Mouse (Mus musculus) embryonic fibroblast, embryonic 13.5 days (primary cell): ENCODE measurements around the gene Pdlim7. TPM values are rescaled to one million over a fixed set of nuclear protein-coding genes. Genes with fewer than 3 reads are reported as not detected.

Source experiments
- H3K27ac ChIP-seq: 2 replicates; pipeline ENCODE4 v1.5.1; 2012; ENCODE audit warnings: low read length, control low read depth, inconsistent platforms; ENCODE audit not compliant: insufficient read depth
- H3K4me1 ChIP-seq: 2 replicates; pipeline ENCODE4 v1.6.1; 2011; ENCODE audit warnings: low read length; ENCODE audit not compliant: control insufficient read depth, insufficient read depth
- H3K4me3 ChIP-seq: 2 replicates; pipeline ENCODE4 v1.5.1; 2011; ENCODE audit warnings: mild to moderate bottlenecking, control low read depth, low read length; ENCODE audit not compliant: insufficient read depth
- CTCF ChIP-seq: IDR thresholded peaks from 2 replicates; pipeline ENCODE4 v1.5.1; 2011; ENCODE audit warnings: mild to moderate bottlenecking, control low read depth, low read length, moderate library complexity, borderline replicate concordance; ENCODE audit not compliant: insufficient read depth
- POLR2A ChIP-seq: IDR thresholded peaks from 2 replicates; pipeline ENCODE4 v1.6.1; 2011; ENCODE audit warnings: low read depth, mild to moderate bottlenecking, control low read depth, low read length, moderate library complexity
- polyA plus RNA-seq: library from polyadenylated mRNA; stranded (reverse); fragments of >200 nt; gene quantifications from 2 replicates; pipeline ENCODE4 v1.2.4, GENCODE M21; 2011; ENCODE audit warnings: low read depth; ENCODE audit not compliant: missing spikeins, insufficient read length

Gene Pdlim7
- polyA plus RNA-seq, 1 experiment: 132 TPM

GRCm38 (mm10) chr13:55522730-55523129 is 9.3 kb upstream of the Pdlim7 start:
- no peaks in the 10 kb centered on the region for H3K4me1 ChIP-seq
- H3K27ac ChIP-seq: no peak overlapping the region
- no peak for TF ChIP-seq CTCF
- no peak for TF ChIP-seq POLR2A
- H3K4me3 ChIP-seq: no peak overlapping the region

DNA sequence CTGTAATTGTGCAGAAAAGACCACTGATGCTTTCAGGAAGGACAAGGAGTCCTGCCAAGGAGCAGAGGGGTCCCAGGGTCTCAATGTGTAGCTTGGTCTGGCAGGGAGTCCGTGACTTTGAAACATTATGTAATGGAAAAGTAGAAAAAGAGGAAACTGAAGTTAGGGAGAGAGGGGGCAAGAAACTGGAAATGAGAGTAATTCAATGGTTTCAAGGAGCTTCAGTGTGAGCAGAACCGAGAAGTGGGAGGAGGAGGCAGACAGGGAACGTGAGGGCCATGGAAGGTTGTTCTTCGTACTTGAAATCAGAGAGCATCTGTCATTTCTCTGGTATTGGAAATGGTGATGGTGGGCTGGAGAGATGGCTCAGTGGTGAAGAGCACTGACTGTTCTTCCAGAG is 6.1 kb upstream of the Pdlim7 start:
- Histone ChIP-seq H3K4me1 (no peaks in the 10 kb centered on the region), H3K27ac (no peak overlapping the region), H3K4me3 (no peak overlapping the region)
- TF ChIP-seq POLR2A (no peak), CTCF (no peak)

DNA sequence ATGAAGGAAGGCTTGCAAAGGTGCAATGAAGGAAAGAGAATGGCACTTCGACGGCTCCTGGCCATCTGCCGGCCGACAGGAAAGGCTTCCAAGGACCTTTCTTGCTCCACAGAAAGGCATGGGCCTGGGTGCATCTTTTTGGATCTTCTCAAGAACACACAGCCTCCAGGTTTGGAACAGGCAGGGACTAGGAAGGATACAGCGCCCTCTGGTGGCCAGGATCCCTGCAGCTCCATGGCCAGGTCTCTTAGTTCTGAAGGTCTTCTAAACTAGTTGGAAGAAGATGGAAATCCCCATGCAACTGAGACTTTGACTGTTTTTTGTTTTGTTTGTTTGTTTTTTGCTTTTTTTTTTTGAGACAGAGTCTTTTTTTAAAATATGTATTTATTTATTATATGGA is 3.5 kb upstream of the Pdlim7 start:
- Histone ChIP-seq H3K4me3 (no peak overlapping the region), H3K4me1 (no peaks in the 10 kb centered on the region), H3K27ac (no peak overlapping the region)
- TF ChIP-seq CTCF (peak; percentile 80; the same call in 1 of the 2 replicates), POLR2A (no peak)

DNA sequence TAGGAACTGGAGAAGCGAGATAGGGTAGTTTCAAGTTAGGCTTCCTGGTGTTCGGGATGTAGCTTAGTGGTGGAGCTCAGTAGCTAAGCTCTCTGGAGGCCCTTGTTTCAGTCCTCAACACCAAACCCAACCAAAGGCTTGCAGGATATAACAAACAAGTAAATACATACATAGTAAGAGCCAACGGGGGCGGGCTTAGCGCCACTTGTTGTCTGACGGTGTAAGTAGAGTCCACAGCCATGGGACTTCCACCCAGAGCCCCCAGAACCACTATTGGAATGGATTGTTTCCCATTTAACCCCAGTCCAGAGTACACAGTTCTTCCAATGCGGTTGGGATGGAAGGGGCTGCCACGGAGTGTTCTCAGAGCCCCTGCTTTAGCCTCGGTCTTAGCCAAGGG is 352 bp upstream of the Pdlim7 start:
- no peak for TF ChIP-seq CTCF
- TF ChIP-seq POLR2A: no peak
- H3K4me1 ChIP-seq: peaks cover 12% of the 10 kb centered on the region
- 0 out of 2 replicates have a peak overlapping the region, but pooled peaks have one; percentile 76 for H3K4me3 ChIP-seq
- H3K27ac ChIP-seq: no peak overlapping the region

- TF ChIP-seq CTCF: no peak
- peak; percentile 27 for TF ChIP-seq POLR2A
- Histone ChIP-seq H3K4me1 (peaks cover 16% of the 10 kb centered on the region), H3K27ac (peak overlapping the region; percentile 92), H3K4me3 (peak overlapping the region; percentile 76)
These were observed 971 bp downstream of the Pdlim7 start for GRCm38 (mm10) chr13:55512379-55513031.

DNA sequence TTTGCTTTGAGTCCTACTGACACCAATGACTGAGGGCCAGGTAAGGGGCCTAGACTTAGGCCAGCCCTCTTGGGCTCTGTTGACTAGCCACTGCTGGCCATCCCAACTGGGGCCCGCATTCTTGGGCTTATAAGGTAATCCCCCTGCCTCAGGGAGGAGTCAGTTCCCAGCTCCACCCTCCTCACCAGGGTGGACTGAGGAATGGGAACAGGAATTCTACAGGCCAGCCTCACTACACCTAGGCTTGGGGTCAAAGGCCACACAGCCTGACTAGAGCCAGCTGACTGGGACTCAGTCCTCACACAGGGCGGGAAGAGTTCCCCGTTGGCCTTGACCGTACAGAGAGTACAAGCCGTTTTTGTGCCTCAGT is 2.0 kb downstream of the Pdlim7 start:
- peak overlapping the region; percentile 76 for H3K4me3 ChIP-seq
- H3K4me1 ChIP-seq: peaks cover 16% of the 10 kb centered on the region
- peak overlapping the region; percentile 92 for H3K27ac ChIP-seq
- TF ChIP-seq POLR2A (peak; percentile 50; the same call in 1 of the 2 replicates), CTCF (no peak)

GRCm38 (mm10) chr13:55510668-55511491 is 2.6 kb downstream of the Pdlim7 start:
- peak overlapping the region; percentile 76 for H3K4me3 ChIP-seq
- H3K27ac ChIP-seq: peak overlapping the region; percentile 92
- H3K4me1 ChIP-seq: peaks cover 16% of the 10 kb centered on the region
- no peak for TF ChIP-seq CTCF
- TF ChIP-seq POLR2A: peak; percentile 72; the same call in 1 of the 2 replicates

GRCm38 (mm10) chr13:55510332-55510667 is 3.2 kb downstream of the Pdlim7 start:
- peak overlapping the region; percentile 65 for H3K27ac ChIP-seq
- TF ChIP-seq POLR2A: peak; percentile 11
- no peak for TF ChIP-seq CTCF
- H3K4me3 ChIP-seq: peak overlapping the region; percentile 8; the same call in 1 of the 2 replicates
- H3K4me1 ChIP-seq: peaks cover 16% of the 10 kb centered on the region

DNA sequence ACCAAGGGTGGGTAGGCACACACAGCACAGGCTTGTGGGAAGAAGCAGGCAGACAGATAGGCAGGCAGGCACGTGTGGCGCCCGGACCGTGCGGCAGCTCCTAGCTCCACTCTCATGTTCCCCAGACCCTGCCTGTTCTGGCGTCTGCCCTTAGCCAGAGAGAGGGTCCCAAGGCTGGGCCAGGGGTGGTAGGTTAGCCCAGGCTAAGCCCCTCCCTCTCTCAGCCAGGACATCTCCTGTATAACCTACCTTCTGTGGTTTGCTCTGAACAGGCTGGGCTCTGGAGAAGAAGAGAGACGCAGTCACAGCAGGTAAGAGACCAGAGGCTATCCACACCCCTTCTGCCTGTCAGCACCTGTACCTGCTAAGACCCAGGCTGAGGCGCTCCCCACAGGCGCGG is 4.9 kb downstream of the Pdlim7 start:
- Histone ChIP-seq H3K27ac (no peak overlapping the region), H3K4me1 (peaks cover 16% of the 10 kb centered on the region), H3K4me3 (no peak overlapping the region; the same call in 1 of the 2 replicates)
- no peak for TF ChIP-seq POLR2A
- TF ChIP-seq CTCF: no peak

DNA sequence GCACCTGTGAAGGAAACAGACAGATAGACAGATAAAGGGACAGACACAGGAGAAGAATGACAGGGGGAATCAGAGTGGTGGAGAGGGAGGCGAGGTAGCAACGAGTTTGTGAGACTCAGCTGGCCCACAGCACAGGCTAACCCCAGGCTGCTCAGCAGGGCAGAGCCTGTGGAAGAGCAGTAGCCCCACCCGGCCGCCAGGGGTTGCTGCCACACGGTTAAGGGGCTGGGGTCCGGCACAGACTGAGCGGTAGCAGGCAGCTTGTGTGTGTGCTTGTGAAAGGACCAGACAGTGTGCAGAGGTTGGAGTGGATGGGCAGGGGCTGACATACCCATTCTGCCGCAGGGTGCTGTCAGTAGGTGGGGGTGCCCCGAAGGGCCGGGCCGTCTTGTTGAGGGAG is 5.6 kb downstream of the Pdlim7 start:
- Histone ChIP-seq H3K4me1 (peaks cover 16% of the 10 kb centered on the region), H3K4me3 (no peak overlapping the region), H3K27ac (no peak overlapping the region)
- TF ChIP-seq CTCF: no peak
- no peak for TF ChIP-seq POLR2A
